Mouse (Mus musculus) limb, embryonic 12.5 days (tissue): ENCODE results near the gene Pmel. TPM values are rescaled to one million over a fixed set of nuclear protein-coding genes. Genes with fewer than 3 reads are reported as not detected.

Source experiments
- ATAC-seq: fragments of 200-750 bp; cut with Nextera tagmentation; 2 replicates; pipeline ENCODE4 v1.8.0; 2017; ENCODE audit warnings: low read depth, moderate TSS enrichment; ENCODE audit not compliant: insufficient number of reproducible peaks, insufficient read depth, low FRiP score, low TSS enrichment
- H3K27ac ChIP-seq: fragments of 300-500 bp; sonication (generic); 2 replicates; pipeline ENCODE4 v1.5.1; 2016; ENCODE audit warnings: mild to moderate bottlenecking, moderate library complexity
- H3K27me3 ChIP-seq: fragments of 300-500 bp; sonication (generic); 2 replicates; pipeline ENCODE4 v1.6.1; 2016; ENCODE audit warnings: mild to moderate bottlenecking, moderate library complexity
- H3K36me3 ChIP-seq: fragments of 300-500 bp; sonication (generic); 2 replicates; pipeline ENCODE4 v1.6.1; 2016; ENCODE audit warnings: mild to moderate bottlenecking, moderate library complexity
- H3K4me1 ChIP-seq: fragments of 300-500 bp; sonication (generic); replicated peaks from 2 replicates; pipeline ENCODE4 v1.6.1; 2016
- H3K4me2 ChIP-seq: fragments of 300-500 bp; sonication (generic); 2 replicates; pipeline ENCODE4 v1.6.1; 2016; ENCODE audit warnings: mild to moderate bottlenecking, moderate library complexity
- H3K4me3 ChIP-seq: fragments of 300-500 bp; sonication (generic); replicated peaks from 2 replicates; pipeline ENCODE4 v1.5.1; 2016; ENCODE audit warnings: mild to moderate bottlenecking
- H3K9ac ChIP-seq: fragments of 300-500 bp; sonication (generic); replicated peaks from 2 replicates; pipeline ENCODE4 v1.6.1; 2016; ENCODE audit warnings: mild to moderate bottlenecking, moderate library complexity
- H3K9me3 ChIP-seq: fragments of 300-500 bp; sonication (generic); 2 replicates; pipeline ENCODE4 v1.6.1; 2016; ENCODE audit warnings: mild to moderate bottlenecking, moderate library complexity
- WGBS: fragments of 180-500 bp; shearing (Covaris S2); methylation state at CpG from one replicate; pipeline ENCODE4 v1.1.7; 2016; 5-methylcytosine and 5-hydroxymethylcytosine counted together
- polyA plus RNA-seq: library from polyadenylated mRNA; unstranded; fragments of >200 nt; fragmentation: Nextera tagmentation; extraction: Ambion mirVana; gene quantifications from 2 replicates; pipeline ENCODE4 v1.2.1, GENCODE M21; 2016

Gene Pmel
- polyA plus RNA-seq, 1 experiment from 2014 or later = 0.71 TPM

DNA sequence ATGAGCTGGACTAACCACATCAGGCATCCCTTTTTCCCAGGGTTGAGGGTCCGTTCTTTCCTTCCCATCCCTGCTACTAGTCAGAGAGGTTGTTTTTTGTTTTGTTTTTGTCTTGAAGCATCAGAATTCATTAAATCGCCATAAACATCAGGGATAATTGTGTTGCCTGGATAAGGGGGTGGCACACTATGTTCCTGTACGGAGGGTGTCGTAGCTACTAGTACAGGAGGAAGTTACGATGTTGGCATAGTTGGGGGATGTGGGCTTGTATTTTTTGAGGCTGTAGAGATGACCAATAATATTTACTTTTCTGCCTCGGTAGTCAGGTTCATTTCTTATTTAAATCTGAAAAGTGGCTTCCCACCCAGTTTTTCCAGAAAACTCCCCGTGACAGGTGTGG lies 39.2 kb downstream of the Pmel start:
- Histone ChIP-seq H3K27me3 (peaks cover 30% of the 10 kb centered on the region), H3K9ac (peak overlapping the region; percentile 84), H3K4me3 (peak overlapping the region; percentile 69), H3K4me1 (peaks cover 26% of the 10 kb centered on the region), H3K4me2 (peak overlapping the region; percentile 94), H3K36me3 (no peaks in the 10 kb centered on the region), H3K9me3 (no peaks in the 10 kb centered on the region), H3K27ac (no peak overlapping the region)
- WGBS = 9% methylated on average over 7 of the region's 7 CpGs
- ATAC-seq = no peak

DNA sequence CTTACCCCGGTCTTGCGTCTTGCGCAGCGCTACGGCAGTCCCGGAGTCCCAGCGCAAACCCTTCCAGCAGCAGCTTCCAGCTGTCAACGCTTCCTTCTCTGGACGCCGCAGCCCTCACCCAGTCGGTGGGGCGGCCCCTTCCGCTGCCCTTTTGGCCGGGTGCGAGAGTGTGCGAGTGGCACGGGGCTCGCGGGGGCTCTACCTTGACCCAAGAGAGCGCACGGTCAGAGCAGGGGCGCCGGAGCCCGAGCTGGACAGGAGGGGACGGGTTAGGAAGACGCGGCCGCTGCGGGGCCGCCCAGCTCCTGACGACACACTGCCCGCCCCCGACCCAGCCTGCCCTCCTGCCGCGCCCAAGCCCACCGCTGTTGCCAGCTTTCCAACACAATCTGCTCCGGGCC lies 39.8 kb downstream of the Pmel start:
- under 1% methylated on average over 37 of the region's 37 CpGs for WGBS
- Histone ChIP-seq H3K27ac (0 out of 2 replicates have a peak overlapping the region, but pooled peaks have one; percentile 41), H3K4me2 (peak overlapping the region; percentile 94), H3K4me1 (peaks cover 26% of the 10 kb centered on the region), H3K9ac (peak overlapping the region; percentile 84), H3K27me3 (peaks cover 30% of the 10 kb centered on the region), H3K36me3 (no peaks in the 10 kb centered on the region), H3K9me3 (no peaks in the 10 kb centered on the region), H3K4me3 (peak overlapping the region; percentile 69)
- ATAC-seq = 0 out of 2 replicates have a peak, but pooled peaks have one; percentile 7

GRCm38 (mm10) chr10:128744211-128744610 lies 40.2 kb downstream of the Pmel start:
- 16% methylated on average over 8 of the region's 8 CpGs for WGBS
- H3K4me2 ChIP-seq = peak overlapping the region; percentile 94
- H3K27me3 ChIP-seq = peaks cover 30% of the 10 kb centered on the region
- H3K4me1 ChIP-seq = peaks cover 29% of the 10 kb centered on the region
- ATAC-seq = no peak
- 0 out of 2 replicates have a peak overlapping the region, but pooled peaks have one; percentile 41 for H3K27ac ChIP-seq
- H3K9me3 ChIP-seq = no peaks in the 10 kb centered on the region
- H3K9ac ChIP-seq = peak overlapping the region; percentile 84
- no peaks in the 10 kb centered on the region for H3K36me3 ChIP-seq
- H3K4me3 ChIP-seq = peak overlapping the region; percentile 69

DNA sequence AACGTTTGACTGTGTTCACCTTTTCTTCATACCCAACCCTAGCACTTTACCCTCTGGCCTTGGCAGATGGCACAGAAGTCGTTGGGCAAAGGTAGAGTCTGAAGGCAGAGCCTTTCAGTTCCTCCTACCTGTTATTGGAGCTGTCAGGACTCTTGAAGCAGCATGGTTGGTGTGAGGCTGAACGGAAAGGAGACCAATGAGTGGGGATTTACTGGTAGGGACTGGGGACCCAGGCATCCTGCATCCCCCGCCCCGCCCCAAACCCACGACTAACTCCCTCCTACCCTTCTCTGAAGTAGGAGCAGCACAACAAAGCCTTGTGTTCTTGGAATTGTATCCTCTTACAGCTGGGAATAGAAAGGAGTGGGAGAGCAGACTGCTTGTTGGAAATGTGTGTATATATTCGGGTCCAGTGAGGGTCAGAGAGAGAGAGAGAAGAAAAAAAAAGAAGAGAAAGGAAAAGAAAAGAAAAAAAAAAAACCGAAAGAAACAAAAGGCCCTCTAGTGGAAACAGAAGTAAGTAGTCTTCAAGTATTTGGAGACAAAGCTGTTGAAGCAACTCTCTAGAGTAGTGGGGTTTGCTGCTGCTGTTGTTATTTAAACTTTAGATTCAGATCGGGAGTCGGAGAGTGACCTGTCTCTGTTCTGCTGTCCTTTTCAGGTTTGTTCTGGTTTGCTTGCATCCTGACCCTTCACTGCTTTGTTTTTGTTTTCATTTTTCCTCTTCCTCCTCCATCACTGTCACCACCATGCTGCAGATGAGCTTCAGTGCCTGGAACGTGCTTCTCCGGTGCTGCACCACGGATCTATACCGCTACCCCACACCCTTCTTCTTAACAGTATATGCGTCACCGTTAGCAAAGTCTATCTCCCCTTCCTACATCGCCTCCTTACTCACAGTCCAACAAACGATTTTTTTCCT lies 40.9 kb downstream of the Pmel start, which contains the start of gene Dgka:
Gene Dgka (minus strand): TSS at position 176 of the 922 bp plus-strand sequence.
- H3K9me3 ChIP-seq = no peaks in the 10 kb centered on the region
- peak within 1 kb of the TSS; percentile 84 for H3K9ac ChIP-seq
- peaks cover 30% of the 10 kb centered on the region for H3K27me3 ChIP-seq
- peaks cover 37% of the 10 kb centered on the region for H3K4me1 ChIP-seq
- ATAC-seq = no peak
- H3K27ac ChIP-seq = 0 out of 2 replicates have a peak within 1 kb of the TSS, but pooled peaks have one; percentile 41
- peak within 1 kb of the TSS; percentile 94 for H3K4me2 ChIP-seq
- H3K4me3 ChIP-seq = peak within 1 kb of the TSS; percentile 69
- no peaks in the 10 kb centered on the region for H3K36me3 ChIP-seq
- WGBS = 24% methylated on average over 18 of the region's 18 CpGs

DNA sequence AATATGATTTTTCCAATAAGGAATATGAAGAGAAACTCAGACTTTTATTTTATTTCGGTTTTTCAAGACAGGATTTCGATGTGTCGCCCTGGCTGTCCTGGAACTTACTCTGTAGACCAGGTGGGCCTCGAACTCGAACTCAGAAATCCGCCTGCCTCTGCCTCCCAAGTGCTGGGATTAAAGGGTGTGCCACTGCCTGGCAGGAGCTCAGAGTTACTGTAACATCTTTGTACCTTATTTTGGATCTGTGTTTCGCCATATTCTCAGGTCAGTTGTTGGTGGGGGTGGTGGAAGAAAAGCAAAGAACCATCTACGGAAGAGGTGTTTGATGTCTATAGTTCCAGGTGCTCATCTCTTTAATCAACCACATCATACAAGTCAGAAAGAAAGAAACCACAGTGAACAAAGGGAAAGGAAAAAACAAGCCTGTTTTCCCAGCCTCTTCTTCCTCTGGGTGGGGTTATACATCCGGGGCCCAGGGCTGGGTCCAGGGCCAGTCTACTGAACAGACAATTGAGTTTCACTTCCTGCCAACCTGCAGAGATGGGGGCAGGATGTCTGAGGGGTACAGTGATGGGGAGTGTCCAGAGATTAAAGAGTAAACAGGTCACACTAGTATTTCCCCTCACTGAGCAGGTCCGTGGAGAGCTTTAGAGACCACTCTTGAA lies 42.1 kb downstream of the Pmel start:
- H3K4me3 ChIP-seq = no peak overlapping the region
- ATAC-seq = no peak
- no peak overlapping the region for H3K4me2 ChIP-seq
- H3K36me3 ChIP-seq = no peaks in the 10 kb centered on the region
- no peak overlapping the region for H3K9ac ChIP-seq
- H3K27me3 ChIP-seq = peaks cover 30% of the 10 kb centered on the region
- H3K4me1 ChIP-seq = peaks cover 41% of the 10 kb centered on the region
- no peak overlapping the region for H3K27ac ChIP-seq
- 88% methylated on average over 10 of the region's 10 CpGs for whole genome bisulfite sequencing
- no peaks in the 10 kb centered on the region for H3K9me3 ChIP-seq

- H3K4me2 ChIP-seq = peak overlapping the region; percentile 80
- H3K36me3 ChIP-seq = no peaks in the 10 kb centered on the region
- ATAC-seq = no peak
- peak overlapping the region; percentile 98 for H3K27ac ChIP-seq
- 38% methylated on average over 9 of the region's 9 CpGs for WGBS
- peaks cover 41% of the 10 kb centered on the region for H3K4me1 ChIP-seq
- peak overlapping the region; percentile 87 for H3K9ac ChIP-seq
- peak overlapping the region; percentile 72 for H3K4me3 ChIP-seq
- peaks cover 26% of the 10 kb centered on the region for H3K27me3 ChIP-seq
- H3K9me3 ChIP-seq = no peaks in the 10 kb centered on the region
These were observed 43.1 kb downstream of the Pmel start for GRCm38 (mm10) chr10:128746972-128747645.

DNA sequence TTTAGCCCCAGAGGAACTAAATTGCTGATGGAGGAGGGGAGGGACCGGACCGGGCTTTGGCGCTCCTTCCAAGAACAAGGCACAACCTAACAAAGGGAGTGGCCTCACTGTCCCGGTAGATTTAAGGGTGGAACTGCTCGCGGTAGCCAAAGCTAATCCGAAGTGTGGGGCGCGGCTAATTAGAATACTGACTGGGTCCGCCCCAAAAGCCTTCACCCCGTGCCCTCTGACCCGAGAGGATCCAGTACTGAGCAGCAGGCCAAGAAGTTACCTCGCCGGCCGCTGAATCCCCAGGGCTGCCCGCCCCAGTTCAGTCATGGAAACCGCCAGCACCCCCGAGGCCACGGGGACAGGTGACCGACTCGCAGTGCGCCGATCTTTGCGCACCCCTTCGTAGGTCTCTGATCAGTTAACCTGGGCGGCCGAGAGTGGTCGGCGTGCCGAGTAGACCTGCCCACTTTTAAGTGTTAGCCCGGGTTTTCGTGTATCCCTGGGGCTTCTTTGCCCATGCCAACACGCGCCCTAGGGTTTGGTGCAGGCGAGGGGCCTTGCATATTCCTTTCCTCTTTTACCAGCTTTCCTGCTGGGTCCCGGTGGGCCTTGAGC lies 43.8 kb downstream of the Pmel start, which contains the start of gene Pym1:
Gene Pym1 (plus strand): TSS at position 244 of the 606 bp plus-strand sequence.
- Histone ChIP-seq H3K4me2 (peak within 1 kb of the TSS; percentile 80), H3K36me3 (peaks cover 2% of the 10 kb centered on the region), H3K27ac (peak within 1 kb of the TSS; percentile 98), H3K27me3 (peaks cover 20% of the 10 kb centered on the region), H3K9ac (peak within 1 kb of the TSS; percentile 87), H3K9me3 (no peaks in the 10 kb centered on the region), H3K4me3 (peak within 1 kb of the TSS; percentile 72), H3K4me1 (peaks cover 38% of the 10 kb centered on the region)
- peak; percentile 46 for ATAC-seq
- under 1% methylated on average over 36 of the region's 36 CpGs for WGBS

DNA sequence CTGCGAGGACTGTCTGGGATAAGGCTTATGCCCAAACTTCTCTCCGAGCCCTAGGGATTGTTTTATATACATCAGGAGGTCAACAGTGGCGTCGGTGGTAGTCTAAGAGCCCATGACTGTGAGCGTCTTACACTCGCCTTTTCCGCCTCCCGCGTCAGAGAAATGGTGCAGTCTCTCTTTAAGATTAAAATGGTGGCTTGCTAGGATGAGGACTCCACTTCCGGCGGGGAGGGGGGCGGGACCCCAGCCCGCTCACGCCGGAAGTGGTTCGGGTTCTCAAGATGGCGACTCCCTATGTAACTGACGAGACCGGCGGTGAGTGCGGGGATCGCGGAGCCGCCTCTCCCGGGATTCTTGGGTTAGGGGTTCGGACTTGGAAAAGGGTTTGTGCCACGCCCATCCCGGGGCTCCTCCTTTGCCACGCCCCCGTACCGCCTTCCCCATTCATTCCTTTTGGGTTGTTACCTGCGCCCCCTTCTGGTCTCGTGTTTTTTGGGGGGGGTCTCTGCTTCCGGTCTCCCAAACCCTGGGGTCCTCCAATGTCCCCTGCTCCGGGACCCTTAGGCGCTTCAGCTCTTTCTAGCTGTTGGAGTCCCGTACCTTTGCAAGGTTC lies 44.4 kb downstream of the Pmel start:
- Histone ChIP-seq H3K9ac (peak overlapping the region; percentile 87), H3K4me3 (peak overlapping the region; percentile 72), H3K4me1 (peaks cover 32% of the 10 kb centered on the region), H3K9me3 (no peaks in the 10 kb centered on the region), H3K27me3 (peaks cover 14% of the 10 kb centered on the region), H3K27ac (peak overlapping the region; percentile 98), H3K36me3 (peaks cover 8% of the 10 kb centered on the region), H3K4me2 (peak overlapping the region; percentile 80)
- ATAC-seq = peak; percentile 79
- WGBS = under 1% methylated on average over 37 of the region's 37 CpGs
